Mouse (Mus musculus) limb, embryonic 13.5 days (tissue): Measurements from ENCODE around the gene Hist1h2bc. TPM values are rescaled to one million over a fixed set of nuclear protein-coding genes. Genes with fewer than 3 reads are reported as not detected.
A peak's percentile ranks its signal among the peaks of the same experiment; 100 is the strongest.
"Not testable (repeated sequence)": the region's sequence is repeated elsewhere in the genome, so short reads cannot be mapped to it uniquely, and the experiment has no call there.

Experiments used
- ATAC-seq: fragments of 200-750 bp; cut with Nextera tagmentation; 2 replicates; pipeline ENCODE4 v1.8.0; 2017; ENCODE audit warnings: low read depth, moderate number of reproducible peaks, moderate TSS enrichment; ENCODE audit not compliant: low FRiP score
- H3K27ac ChIP-seq: fragments of 300-500 bp; sonication (generic); 2 replicates; pipeline ENCODE4 v1.5.1; 2015; ENCODE audit warnings: inconsistent platforms, mild to moderate bottlenecking, moderate library complexity
- H3K27me3 ChIP-seq: fragments of 300-500 bp; sonication (generic); 2 replicates; pipeline ENCODE4 v1.6.1; 2015; ENCODE audit warnings: mild to moderate bottlenecking, inconsistent platforms
- H3K36me3 ChIP-seq: fragments of 300-500 bp; sonication (generic); 2 replicates; pipeline ENCODE4 v1.6.1; 2015; ENCODE audit warnings: inconsistent platforms, mild to moderate bottlenecking, moderate library complexity
- H3K4me1 ChIP-seq: fragments of 300-500 bp; sonication (generic); 2 replicates; pipeline ENCODE4 v1.6.1; 2015; ENCODE audit warnings: inconsistent platforms
- H3K4me2 ChIP-seq: fragments of 300-500 bp; sonication (generic); replicated peaks from 2 replicates; pipeline ENCODE4 v1.6.1; 2015; ENCODE audit warnings: inconsistent platforms, mild to moderate bottlenecking, moderate library complexity
- H3K4me3 ChIP-seq: fragments of 300-500 bp; sonication (generic); 2 replicates; pipeline ENCODE4 v1.5.1; 2015; ENCODE audit warnings: moderate library complexity, mild to moderate bottlenecking, inconsistent platforms
- H3K9ac ChIP-seq: fragments of 300-500 bp; sonication (generic); 2 replicates; pipeline ENCODE4 v1.6.1; 2015; ENCODE audit warnings: mild to moderate bottlenecking, inconsistent platforms
- H3K9me3 ChIP-seq: fragments of 300-500 bp; sonication (generic); 2 replicates; pipeline ENCODE4 v1.6.1; 2016; ENCODE audit warnings: inconsistent platforms
- WGBS: fragments of 180-500 bp; shearing (Covaris S2); methylation state at CpG from one replicate; pipeline ENCODE4 v1.1.7; 2015; 5-methylcytosine and 5-hydroxymethylcytosine counted together
- polyA plus RNA-seq: library from polyadenylated mRNA; unstranded; fragments of >200 nt; fragmentation: Nextera tagmentation; extraction: Ambion mirVana; gene quantifications from 2 replicates; pipeline ENCODE4 v1.2.1, GENCODE M21; 2015

The Hist1h2bc gene
- polyA plus RNA-seq, 1 experiment from 2014 or later = 35.7 TPM

- H3K9me3 ChIP-seq, H3K4me3 ChIP-seq, H3K9ac ChIP-seq, ATAC-seq, H3K36me3 ChIP-seq, H3K27ac ChIP-seq, H3K4me2 ChIP-seq, H3K27me3 ChIP-seq: not testable (repeated sequence)
- WGBS = 82% methylated on average over 2 of the region's 2 CpGs
- H3K4me1 ChIP-seq = peaks cover 12% of the 10 kb centered on the region; the same call in 1 of the 2 replicates
Observed at GRCm38 (mm10) chr13:23702801-23703200, 18.8 kb downstream of the Hist1h2bc start.

- Histone ChIP-seq H3K27me3 (no peaks in the 10 kb centered on the region), H3K4me2 (no peak overlapping the region), H3K36me3 (no peaks in the 10 kb centered on the region), H3K9me3 (no peaks in the 10 kb centered on the region), H3K27ac (no peak overlapping the region), H3K4me1 (peaks cover 23% of the 10 kb centered on the region), H3K4me3 (no peak overlapping the region), H3K9ac (no peak overlapping the region)
- WGBS = 88% methylated on average over 7 of the region's 7 CpGs
- no peak for ATAC-seq
Observed at GRCm38 (mm10) chr13:23705751-23706356, 21.9 kb downstream of the Hist1h2bc start.

GRCm38 (mm10) chr13:23706771-23707170 is 22.8 kb downstream of the Hist1h2bc start:
- Histone ChIP-seq H3K27ac (no peak overlapping the region), H3K9me3 (no peaks in the 10 kb centered on the region), H3K4me2 (no peak overlapping the region), H3K9ac (no peak overlapping the region), H3K27me3 (no peaks in the 10 kb centered on the region), H3K4me1 (peaks cover 21% of the 10 kb centered on the region), H3K36me3 (no peaks in the 10 kb centered on the region), H3K4me3 (no peak overlapping the region)
- WGBS = 87% methylated on average over 12 of the region's 12 CpGs
- ATAC-seq = no peak

- Histone ChIP-seq H3K27ac (no peak overlapping the region), H3K4me1 (peaks cover 21% of the 10 kb centered on the region), H3K4me2 (no peak overlapping the region), H3K9me3 (no peaks in the 10 kb centered on the region), H3K36me3 (no peaks in the 10 kb centered on the region), H3K9ac (no peak overlapping the region), H3K4me3 (no peak overlapping the region), H3K27me3 (no peaks in the 10 kb centered on the region)
- ATAC-seq = no peak
- WGBS = 89% methylated on average over 4 of the region's 4 CpGs
Observed at GRCm38 (mm10) chr13:23708041-23708440, 24.0 kb downstream of the Hist1h2bc start.

GRCm38 (mm10) chr13:23708654-23709053 is 24.7 kb downstream of the Hist1h2bc start:
- no peaks in the 10 kb centered on the region for H3K36me3 ChIP-seq
- peaks cover 25% of the 10 kb centered on the region for H3K4me1 ChIP-seq
- ATAC-seq = no peak
- H3K9me3 ChIP-seq = no peaks in the 10 kb centered on the region
- H3K4me3 ChIP-seq = no peak overlapping the region
- H3K9ac ChIP-seq = no peak overlapping the region
- H3K27ac ChIP-seq = no peak overlapping the region
- no peaks in the 10 kb centered on the region for H3K27me3 ChIP-seq
- no peak overlapping the region for H3K4me2 ChIP-seq
- whole genome bisulfite sequencing = 47% methylated on average over 4 of the region's 4 CpGs

GRCm38 (mm10) chr13:23709714-23710373 is 25.8 kb downstream of the Hist1h2bc start:
- Histone ChIP-seq H3K27me3 (no peaks in the 10 kb centered on the region), H3K36me3 (no peaks in the 10 kb centered on the region), H3K4me1 (peaks cover 29% of the 10 kb centered on the region), H3K27ac (0 out of 2 replicates have a peak overlapping the region, but pooled peaks have one; percentile 28), H3K4me3 (peak overlapping the region; percentile 46), H3K9ac (peak overlapping the region; percentile 70), H3K4me2 (peak overlapping the region; percentile 74), H3K9me3 (no peaks in the 10 kb centered on the region)
- no peak; the same call in 1 of the 2 replicates for ATAC-seq
- 11% methylated on average over 15 of the region's 15 CpGs for WGBS

- Histone ChIP-seq H3K4me3 (peak within 1 kb of the TSS; percentile 46), H3K36me3 (no peaks in the 10 kb centered on the region), H3K27ac (peak within 1 kb of the TSS; percentile 28; the same call in 1 of the 2 replicates), H3K9me3 (no peaks in the 10 kb centered on the region), H3K4me2 (peak within 1 kb of the TSS; percentile 74), H3K27me3 (no peaks in the 10 kb centered on the region), H3K4me1 (peaks cover 29% of the 10 kb centered on the region), H3K9ac (peak within 1 kb of the TSS; percentile 70)
- WGBS = 1% methylated on average over 15 of the region's 17 CpGs
- ATAC-seq = peak; percentile 59; the same call in 1 of the 2 replicates
Observed at GRCm38 (mm10) chr13:23710374-23711089, 26.5 kb downstream of the Hist1h2bc start, which contains the start of gene Hfe. TSS of gene Hfe (minus strand) at chr13:23710854.

GRCm38 (mm10) chr13:23716261-23717042 is 32.5 kb downstream of the Hist1h2bc start:
- no peak overlapping the region for H3K9ac ChIP-seq
- H3K27me3 ChIP-seq = no peaks in the 10 kb centered on the region
- no peak overlapping the region for H3K27ac ChIP-seq
- H3K36me3 ChIP-seq = no peaks in the 10 kb centered on the region
- ATAC-seq = no peak
- H3K4me1 ChIP-seq = peaks cover 15% of the 10 kb centered on the region
- WGBS = 85% methylated on average over 5 of the region's 5 CpGs
- no peaks in the 10 kb centered on the region for H3K9me3 ChIP-seq
- no peak overlapping the region for H3K4me2 ChIP-seq
- no peak overlapping the region for H3K4me3 ChIP-seq

- ATAC-seq = no peak
- Histone ChIP-seq H3K9me3 (no peaks in the 10 kb centered on the region), H3K4me2 (no peak overlapping the region), H3K4me3 (no peak overlapping the region), H3K4me1 (peaks cover 15% of the 10 kb centered on the region), H3K27me3 (no peaks in the 10 kb centered on the region), H3K27ac (no peak overlapping the region), H3K9ac (0 out of 2 replicates have a peak overlapping the region, but pooled peaks have one; percentile 50), H3K36me3 (no peaks in the 10 kb centered on the region)
- 48% methylated on average over 11 of the region's 11 CpGs for WGBS
Observed at GRCm38 (mm10) chr13:23717176-23717575, 33.2 kb downstream of the Hist1h2bc start.

GRCm38 (mm10) chr13:23717593-23718245 is 33.7 kb downstream of the Hist1h2bc start:
- ATAC-seq, H3K27me3 ChIP-seq, H3K4me2 ChIP-seq, H3K9me3 ChIP-seq, H3K36me3 ChIP-seq, H3K4me3 ChIP-seq, H3K27ac ChIP-seq: not testable (repeated sequence)
- 10% methylated on average over 2 of the region's 2 CpGs for WGBS
- Histone ChIP-seq H3K4me1 (peaks cover 15% of the 10 kb centered on the region), H3K9ac (0 out of 2 replicates have a peak overlapping the region, but pooled peaks have one; percentile 50)

GRCm38 (mm10) chr13:23724239-23724638 is 40.2 kb downstream of the Hist1h2bc start:
- H3K9me3 ChIP-seq = no peaks in the 10 kb centered on the region
- no peaks in the 10 kb centered on the region for H3K36me3 ChIP-seq
- no peak overlapping the region for H3K4me3 ChIP-seq
- ATAC-seq = no peak
- no peaks in the 10 kb centered on the region for H3K27me3 ChIP-seq
- H3K9ac ChIP-seq = no peak overlapping the region
- WGBS = 83% methylated on average over 4 of the region's 4 CpGs
- no peak overlapping the region for H3K27ac ChIP-seq
- no peak overlapping the region for H3K4me2 ChIP-seq
- no peaks in the 10 kb centered on the region for H3K4me1 ChIP-seq
